Mouse (Mus musculus): ENCODE results near the gene Cldn34b2. TPM values are rescaled to one million over a fixed set of nuclear protein-coding genes. Genes with fewer than 3 reads are reported as not detected.
"Not testable (repeated sequence)": the region's sequence is repeated elsewhere in the genome, so short reads cannot be mapped to it uniquely, and the experiment has no call there.

Cldn34b2 gene
- not detected in 2 replicates for polyA plus RNA-seq (2014; fragmentation: Nextera tagmentation; extraction: Ambion mirVana)

GRCm38 (mm10) chrX:155128312-155128711 lies at the start of gene Cldn34b2:
Gene Cldn34b2 (minus strand): TSS chrX:155128412.
- H3K4me3 ChIP-seq (ENCODE audit: low read depth, low read length); H3K36me3 ChIP-seq (ENCODE audit: insufficient read depth); H3K4me1 ChIP-seq (ENCODE audit: insufficient read depth); H3K4me2 ChIP-seq; H3K9ac ChIP-seq; ATAC-seq (ENCODE audit: insufficient read depth); H3K27me3 ChIP-seq (ENCODE audit: insufficient read depth, low read length); DNase-seq; H3K27ac ChIP-seq (ENCODE audit: low read depth); H3K9me3 ChIP-seq (ENCODE audit: low read depth, low read length): not testable (repeated sequence)
- 80% methylated on average over 3 of the region's 3 CpGs for WGBS

GRCm38 (mm10) chrX:155177640-155178039 lies 49.4 kb upstream of the Cldn34b2 start:
- no peak for TF ChIP-seq CTCF (IDR thresholded peaks at IDR 0.05; ENCODE audit: low read depth)
- Histone ChIP-seq H3K9ac (no peak overlapping the region), H3K4me2 (no peak overlapping the region), H3K36me3 (ENCODE audit: insufficient read depth) (no peaks in the 10 kb centered on the region), H3K27ac (ENCODE audit: low read depth) (no peak overlapping the region), H3K9me3 (ENCODE audit: low read depth, low read length) (no peaks in the 10 kb centered on the region), H3K27me3 (ENCODE audit: insufficient read depth, low read length) (no peaks in the 10 kb centered on the region), H3K4me3 (ENCODE audit: low read depth, low read length) (no peak overlapping the region), H3K4me1 (ENCODE audit: insufficient read depth) (no peaks in the 10 kb centered on the region)
- 51% methylated on average over 2 of the region's 2 CpGs for WGBS
- no peak for DNase-seq
- ATAC-seq (ENCODE audit: insufficient read depth): no peak

DNA sequence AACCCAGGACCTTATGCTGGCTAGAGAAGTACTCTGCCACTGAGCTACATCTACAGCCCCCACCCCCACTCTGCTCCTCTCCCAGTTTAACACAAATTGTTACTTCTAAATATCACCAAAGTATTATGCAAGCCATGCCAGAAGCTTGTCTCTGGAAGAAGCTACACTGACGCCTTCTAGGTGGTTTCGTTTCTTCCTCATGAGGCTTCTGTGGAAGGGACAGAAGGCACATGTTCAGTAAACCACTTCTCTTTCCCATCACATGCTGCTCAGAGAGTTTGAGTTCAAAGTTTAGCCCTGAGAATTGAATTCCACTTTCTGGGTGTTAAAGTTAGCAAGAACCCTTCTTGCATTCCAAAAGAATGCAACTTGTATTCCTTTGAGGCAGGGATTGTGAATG lies 49.0 kb upstream of the Cldn34b2 start:
- no peaks in the 10 kb centered on the region for H3K27me3 ChIP-seq (ENCODE audit: insufficient read depth, low read length)
- no peak overlapping the region for H3K4me3 ChIP-seq (ENCODE audit: low read depth, low read length)
- TF ChIP-seq CTCF (IDR thresholded peaks at IDR 0.05; ENCODE audit: low read depth): no peak
- no peaks in the 10 kb centered on the region for H3K9me3 ChIP-seq (ENCODE audit: low read depth, low read length)
- H3K9ac ChIP-seq: no peak overlapping the region
- no peaks in the 10 kb centered on the region for H3K36me3 ChIP-seq (ENCODE audit: insufficient read depth)
- no peak overlapping the region for H3K27ac ChIP-seq (ENCODE audit: low read depth)
- H3K4me1 ChIP-seq (ENCODE audit: insufficient read depth): no peaks in the 10 kb centered on the region
- WGBS: 77% methylated on average over 2 of the region's 2 CpGs
- DNase-seq: no peak
- no peak for ATAC-seq (ENCODE audit: insufficient read depth)
- H3K4me2 ChIP-seq: no peak overlapping the region

DNA sequence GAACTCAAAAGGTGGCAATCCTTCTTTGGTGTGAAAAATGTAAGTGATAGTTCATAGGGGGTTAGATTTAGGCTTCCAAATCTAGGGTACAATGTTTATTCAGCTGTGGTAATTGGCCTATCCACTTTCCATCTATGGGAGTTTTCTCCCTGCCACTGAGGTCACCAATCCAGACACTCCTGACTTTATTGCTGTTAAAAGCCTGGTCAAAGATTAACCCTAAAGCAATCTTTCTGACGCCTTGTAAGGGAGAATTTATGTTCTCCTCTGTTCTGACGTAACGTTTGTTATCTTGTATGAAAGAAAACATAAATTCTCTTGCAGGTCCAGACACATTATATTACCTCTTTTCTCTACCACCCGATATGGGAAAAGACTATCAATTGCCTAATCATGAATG lies 47.4 kb upstream of the Cldn34b2 start:
- H3K9me3 ChIP-seq (ENCODE audit: low read depth, low read length): no peaks in the 10 kb centered on the region
- no peaks in the 10 kb centered on the region for H3K4me1 ChIP-seq (ENCODE audit: insufficient read depth)
- no peak overlapping the region for H3K27ac ChIP-seq (ENCODE audit: low read depth)
- no peak overlapping the region for H3K9ac ChIP-seq
- H3K4me2 ChIP-seq: no peak overlapping the region
- WGBS: 44% methylated on average over 4 of the region's 4 CpGs
- ATAC-seq (ENCODE audit: insufficient read depth) (no peak), DNase-seq (no peak)
- no peaks in the 10 kb centered on the region for H3K36me3 ChIP-seq (ENCODE audit: insufficient read depth)
- TF ChIP-seq CTCF (IDR thresholded peaks at IDR 0.05; ENCODE audit: low read depth): no peak
- H3K4me3 ChIP-seq (ENCODE audit: low read depth, low read length): no peak overlapping the region
- H3K27me3 ChIP-seq (ENCODE audit: insufficient read depth, low read length): no peaks in the 10 kb centered on the region

DNA sequence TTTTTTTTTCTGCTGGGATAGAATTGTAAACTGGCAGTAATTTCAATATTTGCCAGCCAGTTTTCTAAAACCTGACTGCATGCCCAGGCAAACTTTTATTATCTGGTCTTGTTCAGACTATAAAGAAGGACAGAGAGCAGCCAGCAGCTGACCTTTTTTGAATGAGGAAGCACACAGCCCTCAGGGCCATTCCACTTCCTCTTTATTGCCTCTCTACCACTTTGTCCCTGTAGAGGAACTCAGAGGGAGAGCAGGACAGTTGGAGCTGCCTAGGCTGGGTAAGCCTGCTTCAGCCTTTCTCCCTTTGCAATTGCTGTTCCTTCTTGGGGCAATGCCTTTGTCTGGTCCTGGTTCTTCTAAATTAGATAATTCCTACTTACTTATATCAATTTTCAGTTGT lies 44.1 kb upstream of the Cldn34b2 start:
- ATAC-seq (ENCODE audit: insufficient read depth) (no peak), DNase-seq (no peak)
- Histone ChIP-seq H3K27ac (ENCODE audit: low read depth) (no peak overlapping the region), H3K4me2 (no peak overlapping the region), H3K36me3 (ENCODE audit: insufficient read depth) (no peaks in the 10 kb centered on the region), H3K27me3 (ENCODE audit: insufficient read depth, low read length) (no peaks in the 10 kb centered on the region), H3K4me1 (ENCODE audit: insufficient read depth) (no peaks in the 10 kb centered on the region), H3K4me3 (ENCODE audit: low read depth, low read length) (no peak overlapping the region), H3K9me3 (ENCODE audit: low read depth, low read length) (no peaks in the 10 kb centered on the region), H3K9ac (no peak overlapping the region)
- no peak for TF ChIP-seq CTCF (IDR thresholded peaks at IDR 0.05; ENCODE audit: low read depth)

DNA sequence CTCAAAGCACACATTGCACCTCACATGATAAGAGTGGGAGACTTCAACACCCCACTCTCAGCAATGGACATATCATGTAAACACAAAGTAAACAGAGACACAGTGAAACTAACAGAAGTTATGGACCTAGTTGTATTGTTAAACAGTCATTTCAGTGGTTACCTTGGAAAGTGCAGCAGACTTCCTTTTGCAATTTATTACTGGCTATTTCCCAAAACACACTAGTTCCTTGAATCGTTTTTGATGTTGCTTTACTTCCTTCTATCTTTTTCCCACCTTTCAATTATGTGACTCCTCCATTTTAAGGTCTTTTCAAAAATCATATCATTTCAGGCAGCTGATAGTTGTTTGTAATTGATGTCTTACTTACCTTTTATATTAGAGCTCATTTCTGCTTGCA lies 43.5 kb upstream of the Cldn34b2 start:
- no peaks in the 10 kb centered on the region for H3K9me3 ChIP-seq (ENCODE audit: low read depth, low read length)
- H3K4me1 ChIP-seq (ENCODE audit: insufficient read depth): no peaks in the 10 kb centered on the region
- ATAC-seq (ENCODE audit: insufficient read depth): no peak
- no peaks in the 10 kb centered on the region for H3K36me3 ChIP-seq (ENCODE audit: insufficient read depth)
- no peak for TF ChIP-seq CTCF (IDR thresholded peaks at IDR 0.05; ENCODE audit: low read depth)
- no peak overlapping the region for H3K27ac ChIP-seq (ENCODE audit: low read depth)
- no peak overlapping the region for H3K4me3 ChIP-seq (ENCODE audit: low read depth, low read length)
- no peaks in the 10 kb centered on the region for H3K27me3 ChIP-seq (ENCODE audit: insufficient read depth, low read length)
- no peak overlapping the region for H3K4me2 ChIP-seq
- no peak overlapping the region for H3K9ac ChIP-seq
- 56% methylated on average over 1 of the region's 1 CpGs for WGBS
- DNase-seq: no peak

DNA sequence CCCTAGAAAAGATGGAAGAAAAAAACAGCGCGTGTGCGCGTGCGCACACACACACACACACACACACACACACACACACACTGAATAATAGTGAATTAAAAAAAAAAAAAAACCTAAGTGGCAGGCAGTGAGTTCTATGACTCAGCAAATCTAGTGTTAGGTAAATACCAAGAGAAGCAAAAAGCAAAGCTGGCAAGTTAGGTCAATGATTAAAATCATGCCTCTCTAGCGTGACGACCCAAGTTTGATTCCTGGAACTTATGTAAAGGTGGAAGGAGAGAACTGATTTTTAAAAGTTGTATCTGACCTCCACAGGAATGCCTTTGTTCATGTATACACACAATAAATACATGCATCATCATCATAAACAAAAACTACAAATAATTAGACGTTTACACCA lies 41.7 kb upstream of the Cldn34b2 start:
- Histone ChIP-seq H3K4me2 (no peak overlapping the region), H3K9ac (no peak overlapping the region), H3K4me3 (ENCODE audit: low read depth, low read length) (no peak overlapping the region), H3K27me3 (ENCODE audit: insufficient read depth, low read length) (no peaks in the 10 kb centered on the region), H3K4me1 (ENCODE audit: insufficient read depth) (no peaks in the 10 kb centered on the region), H3K9me3 (ENCODE audit: low read depth, low read length) (no peaks in the 10 kb centered on the region), H3K27ac (ENCODE audit: low read depth) (no peak overlapping the region), H3K36me3 (ENCODE audit: insufficient read depth) (no peaks in the 10 kb centered on the region)
- DNase-seq: no peak
- ATAC-seq (ENCODE audit: insufficient read depth): no peak
- no peak for TF ChIP-seq CTCF (IDR thresholded peaks at IDR 0.05; ENCODE audit: low read depth)
- 90% methylated on average over 8 of the region's 8 CpGs for WGBS

GRCm38 (mm10) chrX:155167667-155168066 lies 39.5 kb upstream of the Cldn34b2 start:
- no peak for TF ChIP-seq CTCF (IDR thresholded peaks at IDR 0.05; ENCODE audit: low read depth)
- DNase-seq (no peak), ATAC-seq (ENCODE audit: insufficient read depth) (no peak; the same call in 1 of the 2 replicates)
- no peak overlapping the region for H3K4me2 ChIP-seq
- H3K4me1 ChIP-seq (ENCODE audit: insufficient read depth): no peaks in the 10 kb centered on the region
- H3K27me3 ChIP-seq (ENCODE audit: insufficient read depth, low read length): no peaks in the 10 kb centered on the region
- no peak overlapping the region for H3K27ac ChIP-seq (ENCODE audit: low read depth)
- WGBS: 89% methylated on average over 3 of the region's 3 CpGs
- no peaks in the 10 kb centered on the region for H3K36me3 ChIP-seq (ENCODE audit: insufficient read depth)
- H3K9ac ChIP-seq: no peak overlapping the region
- no peaks in the 10 kb centered on the region for H3K9me3 ChIP-seq (ENCODE audit: low read depth, low read length)
- H3K4me3 ChIP-seq (ENCODE audit: low read depth, low read length): no peak overlapping the region

Data from lung, embryonic 14.5 days (tissue).